Mouse (Mus musculus) neural tube, embryonic 15.5 days (tissue): ENCODE measurements at regions not wholly inside any gene's neighbourhood (a gene's known extent, or its start where the extent isn't known, plus 50 kb on each side); places are given as distances from the start of the nearest gene placed in this dataset.
"Not testable (repeated sequence)": the region's sequence is repeated elsewhere in the genome, so short reads cannot be mapped to it uniquely, and the experiment has no call there.

ENCODE experiments used
- ATAC-seq: fragments of 200-750 bp; cut with Nextera tagmentation; 2 replicates; pipeline ENCODE4 v1.8.0; 2017; ENCODE audit warnings: mild to moderate bottlenecking, moderate TSS enrichment, moderate library complexity; ENCODE audit not compliant: low FRiP score
- H3K27ac ChIP-seq: fragments of 300-500 bp; sonication (generic); replicated peaks from 2 replicates; pipeline ENCODE4 v1.5.1; 2015; ENCODE audit warnings: mild to moderate bottlenecking, inconsistent platforms
- H3K27me3 ChIP-seq: fragments of 300-500 bp; sonication (generic); replicated peaks from 2 replicates; pipeline ENCODE4 v1.6.1; 2015; ENCODE audit warnings: inconsistent platforms
- H3K36me3 ChIP-seq: fragments of 300-500 bp; sonication (generic); 2 replicates; pipeline ENCODE4 v1.6.1; 2015; ENCODE audit warnings: inconsistent platforms
- H3K4me1 ChIP-seq: fragments of 300-500 bp; sonication (generic); 2 replicates; pipeline ENCODE4 v1.6.1; 2015; ENCODE audit warnings: inconsistent platforms
- H3K4me2 ChIP-seq: fragments of 300-500 bp; sonication (generic); 2 replicates; pipeline ENCODE4 v1.6.1; 2015; ENCODE audit warnings: inconsistent platforms, mild to moderate bottlenecking, moderate library complexity
- H3K4me3 ChIP-seq: fragments of 300-500 bp; sonication (generic); replicated peaks from 2 replicates; pipeline ENCODE4 v1.5.1; 2015; ENCODE audit warnings: mild to moderate bottlenecking, inconsistent platforms
- H3K9ac ChIP-seq: fragments of 300-500 bp; sonication (generic); replicated peaks from 2 replicates; pipeline ENCODE4 v1.6.1; 2015; ENCODE audit warnings: mild to moderate bottlenecking, inconsistent platforms
- H3K9me3 ChIP-seq: fragments of 300-500 bp; sonication (generic); replicated peaks from 2 replicates; pipeline ENCODE4 v1.6.1; 2016; ENCODE audit warnings: inconsistent platforms
- WGBS: fragments of 180-500 bp; shearing (Covaris S2); methylation state at CpG from one replicate; pipeline ENCODE4 v1.1.7; 2015; ENCODE audit warnings: mixed read lengths; 5-methylcytosine and 5-hydroxymethylcytosine counted together

- Histone ChIP-seq H3K4me1 (no peaks in the 10 kb centered on the region), H3K9ac (no peak overlapping the region), H3K4me3 (no peak overlapping the region), H3K36me3 (no peaks in the 10 kb centered on the region), H3K27ac (no peak overlapping the region), H3K9me3 (no peaks in the 10 kb centered on the region), H3K27me3 (no peaks in the 10 kb centered on the region), H3K4me2 (no peak overlapping the region)
- ATAC-seq = no peak
- 91% methylated on average over 7 of the region's 7 CpGs for WGBS
These were observed 207.8 kb upstream of the Nectin1 start for GRCm38 (mm10) chr9:43535967-43536366.

GRCm38 (mm10) chr9:43537121-43537520 lies 206.7 kb upstream of the Nectin1 start:
- Histone ChIP-seq H3K4me2 (no peak overlapping the region), H3K27ac (no peak overlapping the region), H3K9me3 (no peaks in the 10 kb centered on the region), H3K9ac (no peak overlapping the region), H3K4me3 (no peak overlapping the region), H3K27me3 (no peaks in the 10 kb centered on the region), H3K36me3 (no peaks in the 10 kb centered on the region), H3K4me1 (no peaks in the 10 kb centered on the region)
- WGBS = 88% methylated on average over 11 of the region's 11 CpGs
- no peak for ATAC-seq

- Histone ChIP-seq H3K9me3 (no peaks in the 10 kb centered on the region), H3K4me1 (peaks cover 6% of the 10 kb centered on the region), H3K27ac (no peak overlapping the region), H3K27me3 (no peaks in the 10 kb centered on the region), H3K36me3 (no peaks in the 10 kb centered on the region), H3K4me3 (no peak overlapping the region), H3K4me2 (no peak overlapping the region), H3K9ac (no peak overlapping the region)
- no peak for ATAC-seq
- 87% methylated on average over 3 of the region's 3 CpGs for WGBS
These were observed 203.7 kb upstream of the Nectin1 start for GRCm38 (mm10) chr9:43540131-43540530.

- Histone ChIP-seq H3K27me3 (no peaks in the 10 kb centered on the region), H3K9ac (no peak overlapping the region), H3K27ac (no peak overlapping the region), H3K4me2 (no peak overlapping the region), H3K36me3 (no peaks in the 10 kb centered on the region), H3K4me3 (no peak overlapping the region), H3K9me3 (no peaks in the 10 kb centered on the region), H3K4me1 (peaks cover 11% of the 10 kb centered on the region)
- WGBS = 87% methylated on average over 8 of the region's 8 CpGs
- no peak for ATAC-seq
These were observed 202.6 kb upstream of the Nectin1 start for GRCm38 (mm10) chr9:43541234-43541633.

GRCm38 (mm10) chr9:43542077-43542654 lies 201.6 kb upstream of the Nectin1 start:
- H3K4me3 ChIP-seq = no peak overlapping the region
- H3K36me3 ChIP-seq = no peaks in the 10 kb centered on the region
- no peaks in the 10 kb centered on the region for H3K9me3 ChIP-seq
- ATAC-seq = no peak
- no peaks in the 10 kb centered on the region for H3K27me3 ChIP-seq
- H3K27ac ChIP-seq = no peak overlapping the region
- no peak overlapping the region for H3K4me2 ChIP-seq
- peaks cover 11% of the 10 kb centered on the region for H3K4me1 ChIP-seq
- no peak overlapping the region for H3K9ac ChIP-seq
- WGBS = 92% methylated on average over 9 of the region's 9 CpGs

GRCm38 (mm10) chr9:43545081-43545565 lies 198.7 kb upstream of the Nectin1 start:
- H3K9ac ChIP-seq = no peak overlapping the region
- 32% methylated on average over 15 of the region's 15 CpGs for WGBS
- no peaks in the 10 kb centered on the region for H3K9me3 ChIP-seq

GRCm38 (mm10) chr9:43548883-43549282 lies 194.9 kb upstream of the Nectin1 start:
- H3K9me3 ChIP-seq = no peaks in the 10 kb centered on the region
- no peak overlapping the region for H3K4me2 ChIP-seq
- no peaks in the 10 kb centered on the region for H3K36me3 ChIP-seq
- H3K27ac ChIP-seq = peak overlapping the region; percentile 41; the same call in 1 of the 2 replicates
- no peak for ATAC-seq
- WGBS = 50% methylated on average over 4 of the region's 4 CpGs
- H3K4me1 ChIP-seq = peaks cover 28% of the 10 kb centered on the region
- no peak overlapping the region for H3K9ac ChIP-seq
- H3K4me3 ChIP-seq = no peak overlapping the region
- 0 out of 2 replicates have a peak, but pooled peaks cover 2% of the 10 kb centered on the region for H3K27me3 ChIP-seq

More at GRCm38 (mm10) chr9:43545081-43545565, 198.7 kb upstream of the Nectin1 start:
- Histone ChIP-seq H3K4me1 (peaks cover 28% of the 10 kb centered on the region), H3K36me3 (no peaks in the 10 kb centered on the region), H3K27ac (no peak overlapping the region), H3K4me3 (no peak overlapping the region), H3K27me3 (no peaks in the 10 kb centered on the region), H3K4me2 (peak overlapping the region; percentile 39)
- ATAC-seq = 0 out of 2 replicates have a peak, but pooled peaks have one; percentile 21

GRCm38 (mm10) chr9:43549293-43549692 lies 194.5 kb upstream of the Nectin1 start:
- H3K4me2 ChIP-seq = no peak overlapping the region
- H3K27ac ChIP-seq = peak overlapping the region; percentile 41; the same call in 1 of the 2 replicates
- H3K36me3 ChIP-seq = no peaks in the 10 kb centered on the region
- no peak for ATAC-seq
- 0 out of 2 replicates have a peak, but pooled peaks cover 2% of the 10 kb centered on the region for H3K27me3 ChIP-seq
- no peak overlapping the region for H3K9ac ChIP-seq
- H3K4me1 ChIP-seq = peaks cover 28% of the 10 kb centered on the region
- H3K4me3 ChIP-seq = no peak overlapping the region
- H3K9me3 ChIP-seq = no peaks in the 10 kb centered on the region
- 23% methylated on average over 7 of the region's 7 CpGs for WGBS

- H3K27ac ChIP-seq, H3K4me2 ChIP-seq, H3K9ac ChIP-seq, H3K27me3 ChIP-seq, H3K9me3 ChIP-seq, ATAC-seq, H3K36me3 ChIP-seq, H3K4me3 ChIP-seq: not testable (repeated sequence)
- WGBS = 79% methylated on average over 1 of the region's 1 CpGs
- H3K4me1 ChIP-seq = peaks cover 17% of the 10 kb centered on the region
These were observed 191.0 kb upstream of the Nectin1 start for GRCm38 (mm10) chr9:43552758-43553157.

- Histone ChIP-seq H3K9ac (no peak overlapping the region), H3K36me3 (no peaks in the 10 kb centered on the region), H3K27me3 (no peaks in the 10 kb centered on the region), H3K4me1 (0 out of 2 replicates have a peak, but pooled peaks cover 5% of the 10 kb centered on the region), H3K27ac (no peak overlapping the region), H3K9me3 (no peaks in the 10 kb centered on the region), H3K4me2 (no peak overlapping the region), H3K4me3 (no peak overlapping the region)
- ATAC-seq = no peak
- WGBS = 86% methylated on average over 6 of the region's 6 CpGs
These were observed 181.8 kb upstream of the Nectin1 start for GRCm38 (mm10) chr9:43562016-43562415.

- H3K4me2 ChIP-seq = no peak overlapping the region
- 61% methylated on average over 22 of the region's 22 CpGs for WGBS
- H3K36me3 ChIP-seq = no peaks in the 10 kb centered on the region
- no peaks in the 10 kb centered on the region for H3K27me3 ChIP-seq
- 0 out of 2 replicates have a peak, but pooled peaks cover 5% of the 10 kb centered on the region for H3K4me1 ChIP-seq
- no peak overlapping the region for H3K4me3 ChIP-seq
- no peaks in the 10 kb centered on the region for H3K9me3 ChIP-seq
- no peak overlapping the region for H3K9ac ChIP-seq
- ATAC-seq = no peak
- H3K27ac ChIP-seq = no peak overlapping the region
These were observed 179.4 kb upstream of the Nectin1 start for GRCm38 (mm10) chr9:43564239-43564906.

- WGBS = 25% methylated on average over 4 of the region's 4 CpGs
- no peak overlapping the region for H3K9ac ChIP-seq
- H3K36me3 ChIP-seq = no peaks in the 10 kb centered on the region
- no peak overlapping the region for H3K4me2 ChIP-seq
- H3K4me1 ChIP-seq = 0 out of 2 replicates have a peak, but pooled peaks cover 5% of the 10 kb centered on the region
- H3K9me3 ChIP-seq = no peaks in the 10 kb centered on the region
- H3K27me3 ChIP-seq = no peaks in the 10 kb centered on the region
- H3K27ac ChIP-seq = no peak overlapping the region
- no peak overlapping the region for H3K4me3 ChIP-seq
- ATAC-seq = no peak
These were observed 174.9 kb upstream of the Nectin1 start for GRCm38 (mm10) chr9:43568851-43569250.
